Mouse (Mus musculus) stomach, postnatal 0 days (tissue): Measurements from ENCODE around the gene Bag6. TPM values are rescaled to one million over a fixed set of nuclear protein-coding genes. Genes with fewer than 3 reads are reported as not detected.

Experiments used
- ATAC-seq: fragments of 200-750 bp; cut with Nextera tagmentation; 2 replicates; pipeline ENCODE4 v1.8.0; 2017; ENCODE audit not compliant: low FRiP score, low TSS enrichment
- DNase-seq: peaks from one replicate; pipeline ENCODE4 v3.0.0-alpha.2; 2016; ENCODE audit warnings: low spot score
- H3K27ac ChIP-seq: fragments of 300-500 bp; sonication (generic); replicated peaks from 2 replicates; pipeline ENCODE4 v1.5.1; 2014; ENCODE audit warnings: mild to moderate bottlenecking, control low read depth
- H3K27me3 ChIP-seq: fragments of 300-500 bp; sonication (generic); 2 replicates; pipeline ENCODE4 v1.6.1; 2014; ENCODE audit warnings: low read length; ENCODE audit not compliant: control insufficient read depth, insufficient read depth
- H3K36me3 ChIP-seq: fragments of 300-500 bp; sonication (generic); 2 replicates; pipeline ENCODE4 v1.6.1; 2014; ENCODE audit warnings: low read length, mixed read lengths; ENCODE audit not compliant: control insufficient read depth, insufficient read depth
- H3K4me1 ChIP-seq: fragments of 300-500 bp; sonication (generic); replicated peaks from 2 replicates; pipeline ENCODE4 v1.6.1; 2014; ENCODE audit warnings: antibody characterized with exemption; ENCODE audit not compliant: control insufficient read depth, insufficient read depth
- H3K4me2 ChIP-seq: fragments of 300-500 bp; sonication (generic); replicated peaks from 2 replicates; pipeline ENCODE4 v1.6.1; 2014; ENCODE audit warnings: low read depth, mild to moderate bottlenecking, control low read depth, moderate library complexity
- H3K4me3 ChIP-seq: fragments of 300-500 bp; sonication (generic); 2 replicates; pipeline ENCODE4 v1.5.1; 2014; ENCODE audit warnings: low read depth, low read length, control low read depth
- H3K9ac ChIP-seq: fragments of 300-500 bp; sonication (generic); 2 replicates; pipeline ENCODE4 v1.6.1; 2014; ENCODE audit warnings: mild to moderate bottlenecking, low read length, control low read depth, mixed read lengths
- H3K9me3 ChIP-seq: fragments of 300-500 bp; sonication (generic); 2 replicates; pipeline ENCODE4 v1.6.1; 2016; ENCODE audit warnings: low read length; ENCODE audit not compliant: control insufficient read depth
- CTCF ChIP-seq: IDR thresholded peaks from 2 replicates; pipeline ENCODE4 v1.5.1; 2016; ENCODE audit warnings: antibody characterized with exemption, low read depth, mild to moderate bottlenecking, moderate library complexity
- EP300 ChIP-seq: optimal IDR thresholded peaks from 2 replicates; pipeline ENCODE3; 2016; ENCODE audit warnings: antibody characterized with exemption
- WGBS: fragments of 180-500 bp; shearing (Covaris S2); extraction: QIAGEN DNeasy Blood & Tissue Kit; methylation state at CpG from one replicate; pipeline ENCODE4 v1.1.7; 2014; 5-methylcytosine and 5-hydroxymethylcytosine counted together
- polyA plus RNA-seq: library from polyadenylated mRNA; unstranded; fragments of >200 nt; fragmentation: Nextera tagmentation; extraction: Ambion mirVana; gene quantifications from 2 replicates; pipeline ENCODE4 v1.2.1, GENCODE M21; 2015

The Bag6 gene
- polyA plus RNA-seq, 1 experiment from 2014 or later, result 28.1 TPM

- 88% methylated on average over 33 of the region's 33 CpGs for WGBS
- H3K4me3 ChIP-seq, result no peak overlapping the region
These were observed 21.7 kb downstream of the Bag6 start for GRCm38 (mm10) chr17:35156461-35157200.

GRCm38 (mm10) chr17:35157254-35157653, 22.3 kb downstream of the Bag6 start:
- H3K36me3 ChIP-seq, result peaks cover 84% of the 10 kb centered on the region
- no peaks in the 10 kb centered on the region for H3K9me3 ChIP-seq
- DNase-seq (no peak), ATAC-seq (no peak)
- H3K4me1 ChIP-seq, result no peaks in the 10 kb centered on the region
- TF ChIP-seq CTCF, result no peak
- TF ChIP-seq EP300, result no peak
- no peak overlapping the region for H3K9ac ChIP-seq
- 90% methylated on average over 8 of the region's 8 CpGs for WGBS
- no peak overlapping the region for H3K27ac ChIP-seq
- no peak overlapping the region for H3K4me2 ChIP-seq
- no peaks in the 10 kb centered on the region for H3K27me3 ChIP-seq
- no peak overlapping the region for H3K4me3 ChIP-seq

More at GRCm38 (mm10) chr17:35156461-35157200, 21.7 kb downstream of the Bag6 start:
- Histone ChIP-seq H3K9ac (no peak overlapping the region), H3K27ac (no peak overlapping the region), H3K4me2 (no peak overlapping the region), H3K4me1 (no peaks in the 10 kb centered on the region), H3K27me3 (no peaks in the 10 kb centered on the region), H3K9me3 (no peaks in the 10 kb centered on the region), H3K36me3 (peaks cover 83% of the 10 kb centered on the region)
- TF ChIP-seq EP300, result no peak
- no peak for TF ChIP-seq CTCF
- ATAC-seq (no peak), DNase-seq (no peak)

- Histone ChIP-seq H3K27me3 (no peaks in the 10 kb centered on the region), H3K4me3 (no peak overlapping the region), H3K36me3 (peaks cover 79% of the 10 kb centered on the region), H3K27ac (no peak overlapping the region), H3K9ac (no peak overlapping the region), H3K9me3 (no peaks in the 10 kb centered on the region), H3K4me1 (no peaks in the 10 kb centered on the region; the same call in 1 of the 2 replicates), H3K4me2 (no peak overlapping the region)
- no peak for TF ChIP-seq EP300
- TF ChIP-seq CTCF, result no peak
- ATAC-seq (no peak), DNase-seq (no peak)
- 84% methylated on average over 8 of the region's 8 CpGs for WGBS
These were observed 22.7 kb downstream of the Bag6 start for GRCm38 (mm10) chr17:35157661-35158175.

DNA sequence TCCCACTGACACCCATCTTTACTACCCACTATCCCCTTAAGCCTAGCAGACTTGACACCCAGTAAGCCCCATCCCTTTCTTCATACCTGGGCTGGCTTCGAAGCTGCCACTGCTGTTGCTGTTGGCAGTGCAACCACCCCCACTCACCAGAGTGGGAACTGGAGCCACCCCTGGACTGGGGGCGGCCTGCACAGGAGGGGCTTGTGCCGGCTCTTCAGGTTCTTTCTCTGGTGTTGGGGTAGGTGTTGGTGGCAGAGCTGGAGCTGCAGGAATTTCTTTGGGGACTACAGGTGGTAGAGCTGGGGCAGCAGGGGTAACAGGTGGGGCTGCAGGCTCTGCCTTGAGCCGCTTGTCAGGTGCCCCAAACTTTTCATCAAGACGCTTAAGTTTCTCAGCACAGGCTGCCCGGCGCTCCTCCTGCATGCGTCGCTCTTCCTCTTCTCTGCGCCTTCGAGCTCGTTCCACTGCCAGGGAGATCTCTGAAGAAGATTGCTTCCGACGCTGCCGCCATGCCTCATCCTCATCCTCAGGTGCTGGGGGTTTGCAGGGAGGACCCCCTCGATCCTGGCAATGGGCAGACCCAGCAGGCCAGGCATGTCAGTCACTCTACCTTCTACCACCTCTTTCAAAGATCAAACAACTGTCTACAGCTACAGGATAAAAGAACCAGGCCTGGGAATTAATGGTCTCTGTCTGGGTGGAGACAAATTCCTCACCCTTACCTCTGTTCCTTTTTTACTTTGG, 24.0 kb downstream of the Bag6 start:
- peaks cover 70% of the 10 kb centered on the region for H3K36me3 ChIP-seq
- DNase-seq, result no peak
- H3K4me1 ChIP-seq, result peaks cover 2% of the 10 kb centered on the region; the same call in 1 of the 2 replicates
- H3K9ac ChIP-seq, result no peak overlapping the region
- TF ChIP-seq EP300 (no peak), CTCF (no peak)
- no peak overlapping the region for H3K27ac ChIP-seq
- H3K4me3 ChIP-seq, result no peak overlapping the region
- no peaks in the 10 kb centered on the region for H3K9me3 ChIP-seq
- H3K27me3 ChIP-seq, result no peaks in the 10 kb centered on the region
- WGBS, result 89% methylated on average over 16 of the region's 16 CpGs
- ATAC-seq, result no peak
- no peak overlapping the region for H3K4me2 ChIP-seq

- 85% methylated on average over 7 of the region's 7 CpGs for WGBS
- Histone ChIP-seq H3K9ac (no peak overlapping the region), H3K4me2 (no peak overlapping the region), H3K36me3 (peaks cover 66% of the 10 kb centered on the region), H3K27ac (no peak overlapping the region), H3K27me3 (no peaks in the 10 kb centered on the region), H3K4me1 (peaks cover 2% of the 10 kb centered on the region; the same call in 1 of the 2 replicates), H3K4me3 (no peak overlapping the region), H3K9me3 (no peaks in the 10 kb centered on the region)
- ATAC-seq (no peak), DNase-seq (no peak)
- no peak for TF ChIP-seq CTCF
- no peak for TF ChIP-seq EP300
These were observed 24.7 kb downstream of the Bag6 start for GRCm38 (mm10) chr17:35159638-35160037.
